Mouse (Mus musculus): ENCODE measurements at regions not wholly inside any gene's neighbourhood (a gene's known extent, or its start where the extent isn't known, plus 50 kb on each side); places are given as distances from the start of the nearest gene placed in this dataset.

DNA sequence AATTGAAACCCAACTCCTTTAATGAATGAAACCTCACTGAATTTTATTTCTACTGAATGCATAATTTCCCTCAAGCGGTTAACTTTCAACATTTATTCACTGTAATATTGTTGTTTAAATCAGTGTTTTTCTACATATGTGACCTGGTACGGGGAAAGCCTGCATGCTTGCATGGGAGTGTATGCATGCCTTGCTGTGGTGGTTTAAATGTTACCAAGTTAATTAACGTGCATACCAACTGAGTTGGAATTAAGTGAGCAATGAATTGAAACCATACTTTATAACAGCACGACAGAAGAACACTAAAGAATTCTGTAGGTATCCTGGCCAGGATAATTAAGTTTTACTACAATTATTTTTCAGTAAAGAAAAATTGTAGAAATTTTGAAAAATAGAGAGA, 211.4 kb upstream of the Slc39a10 start:
- ATAC-seq (replicated peaks; ENCODE audit: low FRiP score, low TSS enrichment, poor library complexity, severe bottlenecking), result no peak

DNA sequence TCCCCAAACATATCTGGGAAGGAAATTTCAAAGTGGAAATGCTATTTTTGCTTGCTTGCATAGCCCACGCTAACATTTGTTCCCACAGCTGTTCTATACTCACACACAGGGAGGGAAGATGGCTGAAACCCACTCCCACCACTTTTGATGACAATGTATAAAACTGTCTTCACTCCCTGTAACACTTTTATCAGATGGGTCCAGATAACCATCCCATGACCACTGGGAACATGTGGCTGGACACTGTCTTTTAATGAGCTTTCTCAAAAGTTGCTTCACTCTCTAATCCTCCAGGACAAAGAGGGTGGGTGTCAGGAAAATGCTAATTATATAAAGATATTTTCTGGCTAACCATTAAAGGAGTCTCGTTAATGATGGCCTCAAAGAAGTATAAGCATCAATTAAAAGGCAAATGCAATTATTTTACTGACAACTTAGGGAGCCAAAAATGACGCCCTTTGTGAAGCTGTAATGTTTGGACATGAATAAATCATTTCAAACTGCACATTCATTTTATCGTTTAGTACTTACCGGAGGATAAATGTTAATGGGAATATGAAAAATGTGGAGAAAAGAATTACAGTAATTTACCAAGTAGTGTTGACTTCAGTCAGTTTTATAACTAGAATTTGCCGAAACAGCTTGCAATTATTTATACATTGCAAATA, 210.8 kb upstream of the Slc39a10 start:
- no peak for ATAC-seq (replicated peaks; ENCODE audit: low FRiP score, low TSS enrichment, poor library complexity, severe bottlenecking)

DNA sequence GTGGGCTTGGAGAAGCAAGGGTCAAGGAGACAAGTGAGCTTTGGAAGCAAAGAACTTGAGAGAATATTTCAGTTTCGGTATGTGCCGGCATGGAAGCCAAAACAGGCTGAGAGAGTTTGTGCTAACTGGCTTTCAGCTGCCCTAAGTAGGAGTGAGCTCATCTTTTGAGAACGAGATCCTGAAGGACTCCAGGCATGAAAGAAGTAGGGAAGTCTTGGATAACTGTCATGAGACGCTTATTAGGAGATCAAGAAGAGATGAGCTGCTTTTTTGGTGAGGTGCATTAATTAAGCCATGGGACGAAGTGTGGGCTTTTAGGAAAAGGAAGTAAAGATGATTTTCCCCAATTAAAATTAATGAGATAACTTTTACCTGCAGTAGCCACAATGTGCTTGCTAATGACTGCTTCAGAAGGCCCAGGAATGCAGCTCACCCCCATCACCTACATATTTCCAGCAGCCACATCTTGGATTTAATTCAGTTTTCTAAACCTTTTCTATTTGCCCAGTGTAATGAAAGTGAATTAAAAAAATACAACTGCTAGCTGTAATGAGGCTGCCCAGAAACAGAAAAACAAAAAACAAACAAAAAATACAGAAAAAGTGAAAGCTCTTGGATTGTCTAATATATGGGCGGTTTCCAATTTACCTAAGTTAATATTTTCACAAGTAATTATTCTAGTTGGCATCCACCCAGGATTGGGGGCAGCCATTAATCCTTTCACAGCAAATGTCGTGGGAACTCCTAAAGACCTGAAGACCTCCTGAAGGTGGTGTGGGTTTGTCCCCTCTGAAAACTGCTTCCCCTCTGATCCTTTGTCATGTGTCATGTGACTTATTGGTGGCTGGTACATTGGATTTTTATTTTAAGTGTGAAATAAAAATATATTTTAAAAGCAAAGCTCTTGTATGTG, 204.7 kb upstream of the Slc39a10 start:
- no peak for ATAC-seq (replicated peaks; ENCODE audit: low FRiP score, low TSS enrichment, poor library complexity, severe bottlenecking)

DNA sequence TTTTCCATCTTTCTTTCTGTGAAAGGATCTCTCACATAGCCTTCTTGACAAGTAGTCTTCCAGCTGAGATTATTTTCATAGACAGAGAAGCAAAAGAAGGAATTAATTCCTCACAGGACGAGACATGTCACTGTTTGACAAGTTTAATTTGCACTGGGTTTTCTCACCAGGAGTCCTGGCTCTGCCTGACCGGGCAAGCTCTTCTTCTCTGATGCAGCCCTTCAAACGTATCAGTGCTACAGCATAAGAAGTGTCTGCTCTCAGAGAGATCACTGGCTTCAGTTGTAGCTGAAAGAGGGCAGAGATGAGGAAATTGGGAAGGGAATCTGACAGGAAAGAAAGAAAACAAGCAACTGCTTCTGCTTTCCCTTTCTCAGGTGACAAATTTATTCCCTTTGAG, 201.8 kb upstream of the Slc39a10 start:
- no peak for ATAC-seq (replicated peaks; ENCODE audit: low FRiP score, low TSS enrichment, poor library complexity, severe bottlenecking)

GRCm38 (mm10) chr1:47093289-47093947, 200.8 kb upstream of the Slc39a10 start:
- no peak for ATAC-seq (replicated peaks; ENCODE audit: low FRiP score, low TSS enrichment, poor library complexity, severe bottlenecking)

DNA sequence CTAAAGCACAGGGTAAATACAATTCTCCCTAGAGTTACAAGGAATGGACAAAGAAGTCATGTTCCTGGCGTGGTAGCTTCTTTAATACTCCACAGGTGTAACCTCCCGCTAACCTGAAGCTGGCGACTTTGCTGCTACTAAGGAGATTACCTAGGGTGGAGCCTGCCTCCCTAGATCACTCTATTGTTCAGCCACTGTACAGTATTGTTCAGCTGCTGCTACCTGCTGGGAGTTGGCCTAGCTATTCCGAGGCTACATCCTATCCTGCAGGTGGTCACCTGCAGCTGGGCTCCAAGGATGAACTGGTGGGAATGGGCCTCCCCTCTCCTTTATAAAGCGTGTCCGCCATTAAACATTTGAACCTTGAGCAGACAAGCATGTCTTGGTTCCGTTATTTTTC, 183.8 kb upstream of the Slc39a10 start:
- no peak for ATAC-seq (replicated peaks; ENCODE audit: low FRiP score, low TSS enrichment, poor library complexity, severe bottlenecking)

GRCm38 (mm10) chr1:47058149-47058548, 165.5 kb upstream of the Slc39a10 start:
- no peak for ATAC-seq (replicated peaks; ENCODE audit: low FRiP score, low TSS enrichment, poor library complexity, severe bottlenecking)

DNA sequence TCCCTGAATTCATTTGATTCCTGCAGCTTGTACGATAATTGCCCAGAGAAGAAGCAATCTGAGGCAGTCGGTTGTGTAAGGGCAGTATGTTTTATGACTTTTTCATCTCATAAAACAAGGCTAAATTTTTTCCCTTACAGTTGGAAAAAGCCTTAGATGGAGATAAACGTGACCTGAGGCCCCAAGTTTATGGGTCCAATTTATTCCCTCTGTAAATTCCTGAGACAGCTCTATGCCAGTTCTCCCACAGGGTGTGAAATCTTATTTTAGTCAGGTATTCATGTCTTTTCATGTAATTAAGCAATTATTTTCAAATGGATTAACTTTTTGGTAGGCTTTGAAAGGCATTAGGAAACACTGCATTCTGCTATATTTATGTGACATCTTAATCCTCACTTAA, 164.7 kb upstream of the Slc39a10 start:
- ATAC-seq (replicated peaks; ENCODE audit: low FRiP score, low TSS enrichment, poor library complexity, severe bottlenecking), result no peak

DNA sequence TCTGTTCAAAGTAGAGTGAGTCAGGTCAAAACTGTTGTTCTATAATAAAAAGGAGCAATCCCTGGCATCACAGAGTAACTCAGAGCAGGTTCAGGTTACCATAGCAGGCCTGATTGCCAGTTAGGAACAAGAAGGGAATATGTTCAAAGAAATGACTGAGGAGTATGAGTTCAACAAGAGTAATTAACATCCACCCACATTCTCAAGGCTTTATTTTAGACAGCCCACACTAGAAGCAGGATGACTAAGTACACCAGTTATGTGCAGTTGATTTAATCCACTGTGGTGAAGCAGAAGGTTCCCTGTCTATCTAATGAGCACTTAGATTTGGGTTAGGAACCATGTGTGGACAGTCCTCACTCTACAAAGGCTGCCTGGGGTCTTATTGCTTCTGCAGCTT, 158.5 kb upstream of the Slc39a10 start:
- no peak for ATAC-seq (replicated peaks; ENCODE audit: low FRiP score, low TSS enrichment, poor library complexity, severe bottlenecking)

GRCm38 (mm10) chr1:47050492-47050891, 157.8 kb upstream of the Slc39a10 start:
- no peak for ATAC-seq (replicated peaks; ENCODE audit: low FRiP score, low TSS enrichment, poor library complexity, severe bottlenecking)

- no peak for ATAC-seq (replicated peaks; ENCODE audit: low FRiP score, low TSS enrichment, poor library complexity, severe bottlenecking)
Observed at GRCm38 (mm10) chr1:47037576-47037975, 144.9 kb upstream of the Slc39a10 start.

- no peak for ATAC-seq (replicated peaks; ENCODE audit: low FRiP score, low TSS enrichment, poor library complexity, severe bottlenecking)
Observed at GRCm38 (mm10) chr1:47019356-47019755, 126.7 kb upstream of the Slc39a10 start.

DNA sequence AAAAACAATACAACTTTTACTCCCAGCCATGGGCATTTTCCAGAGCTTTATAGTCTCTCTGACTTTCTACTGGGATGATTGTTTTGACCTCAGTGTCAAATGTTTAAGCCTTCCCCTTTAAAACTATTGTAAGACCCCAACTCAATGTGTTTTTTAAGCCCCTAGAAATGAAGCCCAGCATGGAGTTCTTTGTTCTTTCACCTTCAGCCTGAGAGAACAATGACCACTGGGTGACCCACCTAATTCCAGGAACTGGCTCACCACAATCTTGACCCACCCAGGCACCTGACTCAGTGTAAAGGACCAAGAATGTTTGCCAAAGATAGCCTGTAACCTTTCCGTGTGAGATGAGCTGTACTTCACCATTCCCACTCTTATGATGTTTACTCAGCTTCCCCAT, 121.9 kb upstream of the Slc39a10 start:
- ATAC-seq (replicated peaks; ENCODE audit: low FRiP score, low TSS enrichment, poor library complexity, severe bottlenecking), result no peak

DNA sequence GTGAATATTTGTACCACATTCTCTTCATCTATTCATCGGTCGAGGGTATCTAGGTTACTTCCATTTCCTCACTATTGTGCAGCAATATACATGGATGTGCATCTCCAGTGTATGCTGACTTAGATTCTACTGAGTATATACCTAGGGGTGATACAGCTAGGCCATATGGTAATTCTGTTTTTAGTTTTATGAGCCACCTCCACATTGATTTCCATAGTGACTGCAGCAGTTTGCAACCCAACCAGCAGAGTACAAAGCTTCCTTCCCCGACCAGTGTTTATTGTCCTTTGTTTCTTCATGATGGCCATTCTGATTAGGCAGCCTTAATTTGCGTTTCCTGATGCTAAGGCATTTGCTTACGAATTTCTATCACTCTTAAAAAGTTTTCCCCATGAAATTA, 111.1 kb upstream of the Slc39a10 start:
- no peak for ATAC-seq (replicated peaks; ENCODE audit: low FRiP score, low TSS enrichment, poor library complexity, severe bottlenecking)

- no peak for ATAC-seq (replicated peaks; ENCODE audit: low FRiP score, low TSS enrichment, poor library complexity, severe bottlenecking)
Observed at GRCm38 (mm10) chr1:46999337-46999736, 106.7 kb upstream of the Slc39a10 start.

DNA sequence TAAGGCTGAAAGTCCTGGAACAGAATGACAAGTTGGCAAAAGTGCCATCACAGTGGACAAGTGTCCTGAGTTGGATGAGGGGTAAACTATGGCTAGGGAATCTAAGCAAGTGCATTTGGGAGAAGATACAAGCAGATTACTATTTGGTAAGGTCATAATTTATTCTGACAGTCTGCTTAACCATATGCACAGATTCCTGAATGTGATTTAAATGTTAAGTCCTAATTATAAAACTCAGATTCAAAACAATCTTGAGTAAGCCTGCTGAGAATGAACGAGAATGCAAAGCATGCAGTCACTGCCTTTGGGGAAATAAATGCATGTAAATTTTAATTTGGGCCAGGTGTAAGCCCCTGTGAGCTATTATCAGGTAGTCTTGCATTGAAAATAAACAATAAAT, 93.3 kb upstream of the Slc39a10 start:
- no peak for ATAC-seq (replicated peaks; ENCODE audit: low FRiP score, low TSS enrichment, poor library complexity, severe bottlenecking)

DNA sequence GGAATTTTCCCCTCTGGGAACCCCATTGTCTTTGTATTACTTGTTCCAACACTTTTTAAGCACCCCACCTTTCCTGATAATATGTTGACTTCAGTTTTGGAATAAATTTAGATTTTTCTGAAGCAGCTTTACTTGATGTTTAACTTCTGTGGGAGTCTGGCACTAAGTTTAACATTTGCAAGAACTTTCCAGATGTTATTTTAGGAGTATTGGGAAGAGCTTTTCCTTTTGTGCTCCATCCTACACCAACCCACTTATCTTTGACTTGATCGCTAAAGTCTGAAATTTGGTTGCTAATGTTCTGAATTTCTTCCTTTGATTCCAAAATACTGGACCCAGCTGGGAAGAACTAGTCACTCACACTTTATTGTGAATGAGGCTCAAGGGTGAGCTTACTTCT, 90.4 kb upstream of the Slc39a10 start:
- no peak for ATAC-seq (replicated peaks; ENCODE audit: low FRiP score, low TSS enrichment, poor library complexity, severe bottlenecking)

DNA sequence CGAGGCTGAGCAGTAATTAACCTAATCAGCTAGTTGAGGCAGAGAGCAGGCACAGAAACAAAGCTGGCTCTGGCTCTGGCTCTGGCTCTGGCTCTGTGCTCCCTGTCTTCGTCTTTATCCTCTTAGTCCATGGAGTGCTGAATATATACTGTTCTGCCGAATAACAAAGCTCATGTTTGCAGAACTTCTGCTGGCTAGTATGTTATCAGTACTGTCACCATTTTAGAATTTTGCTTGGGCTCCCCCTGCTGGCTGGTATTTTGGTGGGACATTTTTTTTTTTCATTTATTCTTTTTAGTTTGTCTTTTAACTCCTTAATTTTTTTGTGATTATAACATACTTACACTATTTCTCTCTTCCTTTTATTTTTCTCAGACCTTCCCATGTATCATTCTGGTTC, 77.8 kb upstream of the Slc39a10 start:
- ATAC-seq (replicated peaks; ENCODE audit: low FRiP score, low TSS enrichment, poor library complexity, severe bottlenecking), result peak; percentile 74

DNA sequence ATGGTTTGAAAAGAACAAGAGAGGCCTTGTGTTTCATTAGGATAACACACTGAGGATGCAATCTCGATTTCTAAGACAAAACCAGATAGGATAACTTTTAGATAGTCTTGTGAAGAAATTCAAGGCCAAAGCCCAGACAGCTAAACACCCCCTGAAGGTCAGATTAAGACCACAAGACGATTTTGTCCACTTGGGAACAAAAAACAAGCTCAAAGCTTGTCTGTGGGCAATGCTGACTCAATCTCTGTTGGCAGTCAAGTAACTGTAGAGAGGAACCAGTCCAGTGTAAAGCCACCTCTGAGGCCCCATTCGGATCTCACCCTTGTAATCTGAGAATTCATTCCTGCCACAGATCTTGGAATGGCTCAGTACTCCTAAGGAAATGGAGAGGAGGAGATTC, 75.7 kb upstream of the Slc39a10 start:
- no peak for ATAC-seq (replicated peaks; ENCODE audit: low FRiP score, low TSS enrichment, poor library complexity, severe bottlenecking)

DNA sequence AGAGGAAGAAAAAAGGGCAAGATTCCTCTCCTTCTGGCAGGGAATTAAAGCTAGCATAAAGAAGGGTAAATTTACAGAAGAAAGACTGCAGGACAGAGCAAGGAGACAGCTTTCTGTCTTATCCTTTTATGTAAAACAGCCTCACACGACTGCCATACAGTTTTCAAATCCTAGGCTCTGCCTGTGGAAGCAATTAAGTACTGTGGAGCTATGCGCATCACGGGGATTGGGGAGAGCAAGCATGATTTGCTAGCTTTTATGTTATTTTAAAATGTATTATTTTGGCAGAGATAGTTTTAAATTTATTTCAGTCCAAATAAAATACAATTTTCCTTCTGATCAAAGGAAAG, 74.2 kb upstream of the Slc39a10 start:
- no peak for ATAC-seq (replicated peaks; ENCODE audit: low FRiP score, low TSS enrichment, poor library complexity, severe bottlenecking)

Data from megakaryocyte-erythroid progenitor cell, adult 5-6 weeks (primary cell).